In the genomic region with DNA sequence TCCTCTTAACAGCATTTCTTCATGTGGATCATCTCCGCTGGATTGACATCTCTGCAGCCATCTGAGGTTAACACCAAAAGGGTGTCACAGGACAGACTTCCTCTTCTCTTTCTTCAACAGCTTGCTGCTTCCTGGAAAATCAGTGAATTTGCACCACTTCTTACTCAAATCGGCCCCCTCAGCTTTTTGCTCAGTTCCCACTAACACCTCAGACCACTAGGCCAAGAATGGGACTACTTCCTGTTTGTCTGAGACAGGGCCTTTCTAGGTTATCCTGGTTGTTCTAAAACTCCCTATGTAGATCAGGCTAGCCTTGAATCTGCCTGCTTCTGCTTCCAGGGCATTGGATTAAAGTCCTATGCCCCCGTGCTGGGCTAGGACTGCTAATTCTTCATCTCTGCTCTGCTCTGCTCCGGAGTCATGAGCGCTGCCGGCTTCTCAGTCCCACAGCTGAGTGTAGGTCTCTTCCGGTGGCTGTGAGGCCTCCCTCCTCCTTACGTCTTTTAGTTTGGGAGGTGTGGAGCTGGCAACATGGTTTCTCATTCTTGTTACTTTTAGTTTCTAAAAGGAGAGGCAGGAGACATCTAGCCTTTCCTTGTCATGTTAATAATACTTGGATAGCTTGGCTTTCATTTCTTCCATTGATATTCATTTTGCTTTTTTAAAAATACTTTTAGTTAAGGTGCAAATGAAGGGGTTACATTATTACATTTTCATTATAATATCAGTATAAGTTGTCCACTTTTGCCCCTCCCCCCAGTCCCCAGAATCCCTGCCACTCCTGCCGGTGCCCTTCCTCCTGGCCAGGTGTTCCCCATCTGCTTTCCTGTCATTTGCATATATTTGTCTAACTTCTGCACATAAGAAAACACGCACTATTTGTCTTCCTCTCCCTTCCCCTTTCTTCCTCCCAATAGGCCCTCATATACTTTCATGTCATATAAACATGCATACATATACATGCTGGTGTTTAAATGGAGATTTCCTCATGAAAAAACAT, we compare ENCODE assay signal across 17 mouse cellular contexts. TPM values are rescaled to one million over a fixed set of nuclear protein-coding genes. Genes with fewer than 3 reads are reported as not detected.
DNase-seq lines count a peak whose midpoint lies in the region; ATAC-seq and TF ChIP-seq lines count a peak whose summit lies in the region.
"Had no signal": no experiment of that assay in that cellular context is flagged by ENCODE, and none has a peak within 500 bp of the region (broad histone marks: within the 10 kb centered on the region; RNA-seq: fewer than 3 reads in every experiment).

No protein-coding gene starts in this region.

- no peak overlapping the region for H3K4me2 ChIP-seq in liver, embryonic 11.5 days
- H3K4me2 ChIP-seq: embryonic facial prominence, embryonic 12.5 days; forebrain, embryonic 15.5 days; heart, embryonic 15.5 days; midbrain, embryonic 12.5 days; neural tube, embryonic 15.5 days had no signal

- WGBS in liver, adult 2 months, result 81% methylated on average over 10 of the region's 10 CpGs
- WGBS in liver, embryonic 11.5 days, result 73% methylated on average over 10 of the region's 10 CpGs

- no peak for TF ChIP-seq CTCF in liver, adult 2 months (IDR thresholded peaks at IDR 0.05; ENCODE audit: low read depth, low read length)

- no peaks in the 10 kb centered on the region for H3K36me3 ChIP-seq in liver, adult 2 months (ENCODE audit: control insufficient read depth, insufficient read depth, low read length)
- H3K36me3 ChIP-seq in liver, embryonic 11.5 days (ENCODE audit: control insufficient read depth, insufficient read depth, low read length), result no peaks in the 10 kb centered on the region

- peak; percentile 41 for DNase-seq in liver, adult 2 months (ENCODE audit: extremely low read depth, low read depth, low spot score)
- DNase-seq in liver, embryonic 11.5 days (ENCODE audit: low spot score), result no peak
- DNase-seq in B cell, adult 2 months, result peak; percentile 17 to 21
- no peak for DNase-seq in kidney, adult 18-20 months
- DNase-seq in retina, postnatal 1 day, result no peak
- no peak for DNase-seq in left cerebral cortex, adult 9 months (ENCODE audit: low spot score in 2 of 2)
- DNase-seq: cerebellum, adult 9-11 months; gastrocnemius, postnatal 36 days; kidney, postnatal 36 days had no signal

- no peaks in the 10 kb centered on the region for H3K9me3 ChIP-seq in liver, embryonic 11.5 days (ENCODE audit: control insufficient read depth, low read length)
- H3K9me3 ChIP-seq: embryonic facial prominence, embryonic 12.5 days; forebrain, embryonic 15.5 days; heart, embryonic 15.5 days; midbrain, embryonic 12.5 days; neural tube, embryonic 15.5 days had no signal

- no peaks in the 10 kb centered on the region for H3K27me3 ChIP-seq in liver, adult 2 months (ENCODE audit: control insufficient read depth, insufficient read depth, low read length)
- no peaks in the 10 kb centered on the region for H3K27me3 ChIP-seq in liver, embryonic 11.5 days (replicated peaks; ENCODE audit: control insufficient read depth, insufficient read depth, low read length)
- H3K27me3 ChIP-seq: embryonic facial prominence, embryonic 12.5 days; forebrain, embryonic 15.5 days; heart, embryonic 15.5 days; midbrain, embryonic 12.5 days; neural tube, embryonic 15.5 days had no signal

- no peak overlapping the region for H3K4me3 ChIP-seq in liver, adult 2 months (ENCODE audit: insufficient read depth, low read depth, low read length)
- H3K4me3 ChIP-seq in liver, embryonic 11.5 days (ENCODE audit: low read depth, low read length), result no peak overlapping the region
- H3K4me3 ChIP-seq: embryonic facial prominence, embryonic 12.5 days; forebrain, embryonic 15.5 days; heart, embryonic 15.5 days; midbrain, embryonic 12.5 days; neural tube, embryonic 15.5 days had no signal

- H3K9ac ChIP-seq in liver, adult 2 months (ENCODE audit: low read depth, low read length), result no peak overlapping the region
- no peak overlapping the region for H3K9ac ChIP-seq in liver, embryonic 11.5 days (ENCODE audit: low read depth, low read length)
- H3K9ac ChIP-seq: embryonic facial prominence, embryonic 12.5 days; forebrain, embryonic 15.5 days; heart, embryonic 15.5 days; midbrain, embryonic 12.5 days; neural tube, embryonic 15.5 days had no signal

- ATAC-seq in liver, embryonic 11.5 days (replicated peaks; ENCODE audit: low FRiP score), result no peak
- peak; percentile 41 for ATAC-seq in activated CD4-positive, CD25-positive, alpha-beta regulatory T cell, adult 4 months
- ATAC-seq in megakaryocyte progenitor cell, adult 5-6 weeks (replicated peaks; ENCODE audit: poor library complexity), result peak; percentile 72
- ATAC-seq: forebrain, embryonic 15.5 days; hindbrain, embryonic 16.5 days had no signal

- TF ChIP-seq POLR2A in liver, adult 2 months (IDR thresholded peaks at IDR 0.05; ENCODE audit: extremely low read depth, insufficient read depth, low read length), result no peak

- no peaks in the 10 kb centered on the region for H3K4me1 ChIP-seq in liver, adult 2 months (ENCODE audit: control insufficient read depth, insufficient read depth, low read length)
- H3K4me1 ChIP-seq in liver, embryonic 11.5 days (replicated peaks; ENCODE audit: control insufficient read depth, insufficient read depth, low read length), result no peaks in the 10 kb centered on the region; the same call in none of the 2 replicates
- H3K4me1 ChIP-seq: embryonic facial prominence, embryonic 12.5 days; forebrain, embryonic 15.5 days; heart, embryonic 15.5 days; midbrain, embryonic 12.5 days; neural tube, embryonic 15.5 days had no signal

- H3K27ac ChIP-seq in liver, adult 2 months (replicated peaks; ENCODE audit: insufficient read depth, low read depth, low read length), result 0 out of 2 replicates have a peak overlapping the region, but pooled peaks have one; percentile 12
- H3K27ac ChIP-seq in liver, embryonic 11.5 days (ENCODE audit: low read depth, low read length), result no peak overlapping the region
- H3K27ac ChIP-seq: embryonic facial prominence, embryonic 12.5 days; forebrain, embryonic 15.5 days; heart, embryonic 15.5 days; midbrain, embryonic 12.5 days; neural tube, embryonic 15.5 days had no signal

- H3K79me2 ChIP-seq in liver, adult 2 months (ENCODE audit: control insufficient read depth, insufficient read depth, low read length), result no peaks in the 10 kb centered on the region

RNA-seq across cellular contexts. Expression of a gene that starts 17.5 kb away (rescaled TPM):
- 21.6 and 23.2 TPM in 2 replicates for total RNA-seq in liver, adult 2 months (2014; rRNA removed)
- polyA plus RNA-seq in liver, adult 2 months (2012; rRNA removed), result 4.1 and 5.8 TPM in 2 replicates
- 23.7 and 25.3 TPM in 2 replicates for polyA plus RNA-seq in liver, embryonic 11.5 days (2014; fragmentation: Nextera tagmentation; extraction: Ambion mirVana)
- polyA plus RNA-seq in activated CD4-positive, CD25-positive, alpha-beta regulatory T cell, adult 4 months (2017; shearing (Covaris generic)), result 10 to 100 TPM; 42.3 to 47.9 TPM
- total RNA-seq in megakaryocyte progenitor cell, adult 5-6 weeks (2015), result 41.8 and 51.1 TPM in 2 replicates
- total RNA-seq in megakaryocyte progenitor cell, adult 5-6 weeks (2017), result 10.7 and 15.9 TPM in 2 replicates

Comparison
In these comparisons a context has a peak if more than half of its experiments do, and no peak if none do; other contexts are left out.
1. DNase-seq: peak in liver, adult 2 months (single experiment) and B cell, adult 2 months (2 of 2); none in liver, embryonic 11.5 days (single experiment), kidney, adult 18-20 months (single experiment), retina, postnatal 1 day (single experiment) and left cerebral cortex, adult 9 months (0 of 2).